Mouse (Mus musculus) cerebellum, postnatal 10 days (tissue): ENCODE data around the gene BC107364.
A peak's percentile ranks its signal among the peaks of the same experiment; 100 is the strongest.
"Not testable (repeated sequence)": the region's sequence is repeated elsewhere in the genome, so short reads cannot be mapped to it uniquely, and the experiment has no call there.

Experiments
- DNase-seq, 2 experiments: peaks; one replicate each; pipeline ENCODE4 v3.0.0; 2021; ENCODE audit warnings: mixed read lengths in 2 of 2

BC107364 gene

DNA sequence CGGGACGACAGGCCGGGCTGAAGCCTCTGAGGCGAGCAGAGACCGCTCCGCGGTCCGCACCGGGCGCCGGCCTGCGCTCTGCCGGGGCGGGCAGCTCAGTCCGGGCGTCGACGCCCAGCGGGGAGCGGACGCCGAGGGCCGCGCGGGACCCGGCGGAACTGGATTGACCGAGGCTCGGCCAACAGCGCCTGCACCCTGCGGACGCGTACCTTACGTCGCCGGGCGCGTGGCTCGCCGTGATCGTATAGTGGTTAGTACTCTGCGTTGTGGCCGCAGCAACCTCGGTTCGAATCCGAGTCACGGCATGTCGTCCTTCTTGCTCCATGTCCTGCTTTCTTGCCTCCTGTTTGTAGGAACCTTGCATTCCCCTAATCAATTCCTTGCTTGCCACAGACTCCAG lies at the start of gene BC107364:
TSS of gene BC107364 (minus strand) at position 45 of the 400 bp plus-strand sequence.
- not testable (repeated sequence) for DNase-seq

DNA sequence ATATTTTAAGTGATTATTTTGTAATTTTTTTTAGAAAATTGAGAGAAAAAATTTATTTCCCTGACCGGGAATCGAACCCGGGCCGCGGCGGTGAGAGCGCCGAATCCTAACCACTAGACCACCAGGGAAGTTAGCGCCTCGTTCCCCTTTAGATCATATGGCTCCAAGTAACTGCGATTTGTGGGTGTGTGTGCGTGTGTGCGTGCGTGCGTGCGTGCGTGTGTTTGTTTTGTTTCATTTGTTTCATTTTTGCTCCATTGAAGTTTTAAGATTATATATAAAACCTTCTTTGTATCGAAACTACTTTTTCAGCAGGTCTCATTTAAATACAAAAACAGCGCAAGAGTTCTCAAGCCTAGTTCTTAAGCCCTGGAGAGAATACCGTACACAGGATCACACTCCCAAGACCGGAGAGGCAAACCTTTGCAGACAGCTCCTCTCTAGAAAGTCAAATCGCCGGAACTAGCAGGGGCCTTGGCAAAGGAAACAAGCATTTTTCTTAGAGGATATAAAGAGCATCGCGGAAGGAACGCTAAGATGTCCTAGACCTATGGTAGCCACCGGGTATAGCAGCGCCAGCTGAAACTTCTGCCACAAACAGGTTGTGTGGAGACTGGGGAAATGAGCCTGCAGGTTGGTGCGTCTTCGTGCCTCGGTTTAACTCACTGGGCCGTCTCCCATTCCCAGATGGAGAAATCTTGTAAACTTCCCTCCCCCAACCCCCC lies 49.4 kb upstream of the BC107364 start:
- peak; percentile 94 to 97 for DNase-seq

DNA sequence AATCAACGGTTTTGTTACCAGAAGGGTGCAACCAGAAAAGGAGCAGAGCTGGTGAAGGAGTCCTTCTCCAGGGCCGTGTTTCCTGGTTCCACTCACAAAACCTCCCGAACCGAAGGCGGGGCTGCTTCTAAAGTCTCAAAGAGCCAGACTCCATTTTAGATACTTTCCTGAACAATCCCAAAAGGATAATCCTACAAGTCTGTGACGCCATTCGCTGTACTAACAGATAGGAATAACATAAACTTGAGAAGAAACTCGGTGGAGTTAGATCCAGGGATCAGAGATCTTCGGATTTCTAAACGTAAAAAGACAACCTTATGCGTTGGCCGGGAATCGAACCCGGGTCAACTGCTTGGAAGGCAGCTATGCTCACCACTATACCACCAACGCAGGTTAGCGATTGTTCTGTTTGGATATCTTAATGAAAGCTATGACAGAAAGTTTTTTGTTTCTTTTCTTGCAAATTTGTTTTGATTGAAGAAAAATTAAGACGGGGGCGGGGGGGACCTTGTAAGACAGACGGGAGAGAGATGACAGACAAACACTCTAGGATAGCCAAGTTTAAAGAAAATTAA lies 48.7 kb upstream of the BC107364 start:
- peak; percentile 94 for DNase-seq

DNA sequence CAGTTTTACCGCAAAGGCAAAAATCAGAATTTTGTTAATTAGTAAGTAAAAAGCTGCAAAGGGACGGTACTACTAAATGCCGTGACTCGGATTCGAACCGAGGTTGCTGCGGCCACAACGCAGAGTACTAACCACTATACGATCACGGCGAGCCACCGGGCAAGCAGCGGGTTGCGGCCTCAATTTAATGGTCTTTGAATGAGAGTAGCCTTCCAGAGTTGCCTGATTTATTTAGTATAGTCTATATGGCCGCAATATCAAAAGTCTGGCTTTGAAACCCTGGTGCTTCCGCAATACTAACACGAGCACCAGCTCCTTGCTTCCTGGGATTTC lies 48.1 kb upstream of the BC107364 start:
- peak; percentile 96 to 98 for DNase-seq

GRCm38 (mm10) chr3:96499481-96500288 lies 47.6 kb upstream of the BC107364 start:
- peak; percentile 87 to 90 for DNase-seq

DNA sequence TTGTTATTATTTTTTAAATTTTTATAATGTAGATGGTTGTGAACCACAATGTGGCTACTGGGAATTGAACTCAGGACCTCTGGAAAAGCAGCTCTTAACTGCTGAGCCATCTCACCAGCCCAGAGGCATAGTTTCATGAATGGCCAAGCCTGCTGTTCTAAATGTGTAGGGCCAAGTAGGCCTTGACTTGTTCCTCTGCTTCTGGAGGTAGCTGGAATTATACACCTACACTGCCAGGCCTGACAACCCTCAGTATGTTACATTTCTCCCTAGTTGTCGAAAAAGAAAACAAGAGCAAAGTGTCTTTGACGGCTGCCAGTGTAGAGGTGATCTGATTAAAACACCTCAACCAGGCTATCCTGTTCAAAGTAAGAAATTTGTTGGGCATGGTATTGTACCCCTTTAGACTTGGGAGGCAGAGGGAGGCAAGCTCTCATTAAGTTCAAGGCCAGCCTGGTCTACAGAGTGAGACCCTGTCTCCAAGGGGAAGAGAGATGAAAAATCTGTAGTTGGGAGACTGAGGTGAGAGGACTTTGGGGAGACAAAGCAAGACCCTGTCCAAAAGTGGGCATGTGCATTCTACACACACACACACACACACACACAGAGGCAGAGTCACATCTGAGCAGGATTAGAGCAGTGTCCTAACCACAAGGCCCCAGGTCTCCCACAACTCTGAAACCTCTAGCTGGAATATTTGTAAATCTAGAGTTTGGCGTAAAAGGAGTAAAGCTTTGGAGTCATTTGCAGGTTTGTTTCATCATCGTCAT lies 46.6 kb upstream of the BC107364 start:
- no peak for DNase-seq

DNA sequence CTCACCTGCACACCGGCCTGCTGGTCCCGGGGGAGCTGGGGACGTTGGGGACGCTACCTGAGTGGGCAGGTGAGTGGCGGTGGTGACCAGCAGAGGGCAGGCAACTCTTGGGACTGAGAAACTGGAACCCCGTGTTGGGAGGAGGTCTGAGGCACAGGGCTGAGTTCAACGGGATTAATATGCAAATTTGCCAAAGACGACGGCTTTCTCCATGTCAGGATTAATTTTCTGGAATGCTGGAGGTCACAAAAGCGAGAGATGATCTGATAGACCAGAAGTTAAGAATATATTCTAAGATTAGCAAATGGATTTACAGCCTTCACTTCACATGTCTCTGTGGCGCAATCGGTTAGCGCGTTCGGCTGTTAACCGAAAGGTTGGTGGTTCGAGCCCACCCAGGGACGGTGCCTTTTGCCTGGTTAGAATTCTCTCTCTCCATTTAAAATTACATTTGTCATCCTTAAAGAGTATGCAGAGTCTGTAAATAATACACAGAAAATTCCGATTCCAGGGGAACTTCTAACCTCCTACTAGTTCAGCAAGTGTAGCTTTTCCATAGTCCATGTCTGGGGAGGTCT lies 45.4 kb upstream of the BC107364 start:
- DNase-seq, result peak; percentile 89 to 90

GRCm38 (mm10) chr3:96496620-96497275 lies 44.6 kb upstream of the BC107364 start:
- DNase-seq, result peak; percentile 2 to 33

GRCm38 (mm10) chr3:96496216-96496615 lies 44.1 kb upstream of the BC107364 start:
- DNase-seq, result no peak

DNA sequence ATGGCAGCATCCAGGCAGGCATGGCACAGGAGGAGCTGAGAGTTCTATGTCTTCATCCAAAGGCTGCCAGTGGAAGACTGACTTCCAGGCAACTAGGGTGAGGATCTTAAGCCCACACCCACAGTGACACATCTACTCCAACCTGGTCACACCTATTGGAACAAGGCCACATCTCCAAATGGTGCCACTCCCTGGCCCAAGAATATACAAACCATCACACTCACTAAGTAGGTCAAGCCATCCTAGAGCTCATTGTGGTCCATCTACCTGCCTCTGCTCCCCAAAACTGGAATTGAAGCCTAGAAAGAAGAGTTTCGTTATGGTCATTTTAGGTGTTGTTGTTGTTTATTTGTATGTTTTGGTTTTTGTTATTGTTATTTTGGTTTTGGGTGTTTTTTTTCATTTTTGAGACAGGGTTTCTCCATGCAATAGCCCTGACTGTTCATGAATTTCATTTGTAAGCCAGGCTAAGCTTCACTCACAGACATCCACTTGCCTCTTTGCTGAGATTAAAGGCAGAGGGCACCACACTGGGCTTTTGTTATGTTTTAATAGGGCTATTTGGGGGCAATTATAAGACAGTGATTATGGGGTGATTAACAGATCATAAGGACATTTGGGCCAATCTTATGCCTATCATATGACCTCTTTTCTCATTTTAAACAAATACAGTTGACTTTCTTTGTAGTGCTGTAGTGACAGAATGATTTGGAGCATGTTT lies 43.5 kb upstream of the BC107364 start:
- DNase-seq, result peak in 1 of 2 experiments; percentile 20

DNA sequence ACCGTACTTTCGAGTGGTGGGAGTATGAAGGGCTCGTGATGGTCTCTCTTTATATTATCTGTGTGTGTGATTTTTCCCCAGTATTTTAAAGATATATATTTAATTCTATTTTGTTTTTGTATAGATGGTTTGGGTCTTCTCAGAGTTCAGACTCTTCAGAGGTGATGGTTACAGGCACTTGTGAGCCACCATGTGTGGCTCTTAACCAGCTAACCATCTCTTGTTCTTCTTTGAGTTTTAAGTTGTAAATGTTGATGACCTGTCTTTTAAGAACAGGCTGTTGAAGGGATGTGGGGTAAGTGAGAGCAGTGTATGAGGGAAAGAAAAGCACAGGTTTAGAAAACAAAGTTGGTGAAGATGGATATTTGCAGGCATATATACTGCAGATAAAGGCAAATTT lies 42.8 kb upstream of the BC107364 start:
- no peak for DNase-seq

DNA sequence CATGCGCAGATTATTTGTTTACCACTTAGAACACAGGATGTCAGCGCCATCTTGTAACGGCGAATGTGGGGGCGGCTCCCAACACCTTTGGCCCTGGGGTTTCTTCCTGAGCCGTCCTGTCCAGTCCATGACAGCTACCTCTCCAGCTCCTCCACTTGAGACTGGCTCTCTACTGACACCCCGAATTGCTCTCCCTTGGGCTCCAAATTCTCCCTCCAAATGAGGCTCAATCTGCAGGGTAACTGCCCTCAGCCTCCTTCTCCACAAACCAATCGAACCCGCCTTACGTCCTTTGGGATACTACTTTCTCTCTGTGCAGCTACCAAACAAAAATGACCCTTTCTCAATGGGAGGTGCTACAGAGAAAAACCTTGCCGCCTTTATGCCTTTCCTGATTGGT lies 42.4 kb upstream of the BC107364 start:
- not testable (repeated sequence) for DNase-seq

GRCm38 (mm10) chr3:96489636-96490035 lies 37.5 kb upstream of the BC107364 start:
- DNase-seq, result not testable (repeated sequence)

DNA sequence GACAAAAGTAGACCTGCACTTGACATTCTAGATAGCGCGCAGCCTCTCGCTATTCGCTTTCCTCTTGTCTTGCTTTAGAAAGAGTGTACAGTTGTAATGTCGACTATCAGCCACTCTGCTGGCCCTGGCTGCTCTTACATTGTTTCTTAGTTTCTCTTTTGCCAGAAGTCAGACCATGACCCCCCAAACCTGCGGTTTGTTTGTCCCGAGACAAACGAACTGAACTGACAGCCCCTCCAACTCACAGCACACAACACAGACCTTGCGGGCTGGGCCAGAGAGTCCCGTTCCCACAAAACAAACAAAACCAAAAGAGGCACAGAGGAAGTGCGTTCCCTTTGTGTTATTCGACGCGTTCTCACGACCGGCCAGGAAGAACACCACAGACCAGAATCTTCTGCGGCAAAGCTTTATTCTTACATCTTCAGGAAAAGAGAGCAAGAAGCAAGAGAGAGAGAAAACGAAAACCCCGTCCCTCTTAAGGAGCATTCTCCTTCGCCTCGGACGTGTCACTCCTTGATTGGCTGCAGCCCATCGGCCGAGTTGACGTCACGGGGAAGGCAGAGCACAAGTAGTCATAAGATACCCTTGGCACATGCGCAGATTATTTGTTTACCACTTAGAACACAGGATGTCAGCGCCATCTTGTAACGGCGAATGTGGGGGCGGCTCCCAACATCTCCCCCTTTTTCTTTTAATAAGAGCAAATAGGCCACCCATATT lies 37.0 kb upstream of the BC107364 start:
- DNase-seq, result not testable (repeated sequence)

DNA sequence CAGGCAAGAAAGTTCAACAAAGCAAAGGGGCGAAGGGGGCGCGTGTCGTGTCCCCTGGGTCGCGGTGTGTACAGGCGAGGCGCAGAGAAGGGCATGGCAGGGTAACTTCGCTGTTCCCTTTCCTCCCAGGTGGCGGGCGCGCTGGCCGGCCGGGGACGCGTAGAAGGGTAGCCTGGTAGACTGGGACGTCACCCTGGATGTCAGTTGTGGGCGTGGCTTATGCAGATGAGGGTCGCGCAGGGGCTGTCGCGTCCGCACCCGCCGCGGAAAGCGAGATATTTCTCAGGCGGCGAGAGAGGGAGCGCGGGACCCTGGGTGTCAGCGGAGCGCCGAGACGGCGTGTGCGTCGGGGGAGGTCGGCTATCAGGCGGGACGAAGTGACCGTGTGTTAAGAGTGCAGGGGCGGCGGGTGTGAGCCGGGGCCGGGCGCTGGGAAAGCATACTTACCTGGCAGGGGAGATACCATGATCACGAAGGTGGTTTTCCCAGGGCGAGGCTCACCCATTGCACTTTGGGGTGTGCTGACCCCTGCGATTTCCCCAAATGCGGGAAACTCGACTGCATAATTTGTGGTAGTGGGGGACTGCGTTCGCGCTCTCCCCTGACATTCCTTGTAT lies 36.3 kb upstream of the BC107364 start:
- DNase-seq, result not testable (repeated sequence)

DNA sequence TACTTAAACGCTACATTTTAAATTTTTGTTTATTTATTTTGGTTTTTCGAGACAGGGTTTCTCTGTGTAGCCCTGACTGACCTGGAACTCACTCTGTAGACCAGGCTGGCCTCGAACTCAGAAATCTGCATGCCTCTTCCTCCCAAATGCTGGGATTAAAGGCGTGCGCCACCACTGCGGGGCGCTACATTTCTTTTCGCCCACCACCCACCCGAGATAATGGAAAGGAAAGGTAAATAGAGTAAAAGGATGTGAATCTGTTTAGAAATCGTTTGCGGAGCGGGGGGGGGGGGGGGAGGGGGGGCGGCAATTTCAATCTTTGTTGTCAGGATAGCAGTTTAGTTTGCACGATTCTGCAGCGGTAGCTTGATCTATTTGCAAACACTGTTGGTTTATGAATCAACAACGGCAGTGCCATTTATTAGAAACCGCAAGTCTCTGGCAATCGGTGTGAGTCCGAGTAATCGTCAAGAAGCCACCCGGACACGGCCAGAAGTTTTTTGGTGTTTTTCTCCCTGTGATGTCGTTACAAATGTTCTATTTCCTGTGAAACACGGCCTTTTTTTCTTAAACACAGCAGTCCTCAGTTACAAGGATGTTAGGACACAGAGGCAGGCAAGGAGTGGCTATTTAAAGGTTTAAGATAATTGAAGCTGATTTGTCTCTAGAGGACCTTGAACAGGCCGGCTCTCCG lies 35.6 kb upstream of the BC107364 start:
- peak; percentile 66 to 70 for DNase-seq

- DNase-seq, result not testable (repeated sequence)
These were observed 34.9 kb upstream of the BC107364 start for GRCm38 (mm10) chr3:96486828-96487559.

- DNase-seq, result not testable (repeated sequence)
These were observed 34.1 kb upstream of the BC107364 start for GRCm38 (mm10) chr3:96486064-96486827.
